Comparison of ENCODE assay signal across 9 mouse cellular contexts in the genomic region with DNA sequence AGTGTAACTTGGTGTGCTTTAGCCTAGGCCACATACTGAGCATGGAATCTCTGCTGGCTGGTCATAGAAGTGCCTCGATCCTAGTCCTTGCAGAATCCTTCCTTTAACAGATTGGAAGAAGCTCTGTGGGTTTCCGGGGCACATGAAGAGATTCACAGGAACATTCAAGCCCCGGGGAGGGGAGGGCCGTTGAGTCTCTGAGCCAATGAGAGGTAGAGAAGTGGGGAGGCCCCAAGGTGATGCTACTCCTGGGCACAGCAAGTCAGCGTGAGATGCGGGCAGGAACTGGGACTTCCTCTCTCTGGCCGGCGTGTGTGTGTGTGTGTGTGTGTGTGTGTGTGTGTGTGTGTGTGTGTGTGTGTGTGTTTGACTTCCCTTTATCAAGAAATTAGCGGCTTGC. TPM values are rescaled to one million over a fixed set of nuclear protein-coding genes. Genes with fewer than 3 reads are reported as not detected.
DNase-seq lines count a peak whose midpoint lies in the region; ATAC-seq and TF ChIP-seq lines count a peak whose summit lies in the region.
"Had no signal": no experiment of that assay in that cellular context is flagged by ENCODE, and none has a peak within 500 bp of the region (broad histone marks: within the 10 kb centered on the region; RNA-seq: fewer than 3 reads in every experiment).

No protein-coding gene starts in this region.

- no peaks in the 10 kb centered on the region for H3K36me3 ChIP-seq in kidney, embryonic 15.5 days
- no peaks in the 10 kb centered on the region for H3K36me3 ChIP-seq in thymus, adult 2 months (ENCODE audit: control insufficient read depth, insufficient read depth, low read length)
- H3K36me3 ChIP-seq: embryonic facial prominence, embryonic 15.5 days had no signal

- H3K9ac ChIP-seq in kidney, embryonic 15.5 days, result no peak overlapping the region
- H3K9ac ChIP-seq: embryonic facial prominence, embryonic 15.5 days had no signal

- H3K27me3 ChIP-seq in kidney, embryonic 15.5 days, result no peaks in the 10 kb centered on the region
- H3K27me3 ChIP-seq in thymus, adult 2 months (ENCODE audit: control insufficient read depth, insufficient read depth, low read length), result no peaks in the 10 kb centered on the region
- H3K27me3 ChIP-seq: embryonic facial prominence, embryonic 15.5 days had no signal

- WGBS in kidney, embryonic 15.5 days, result 78% methylated on average over 7 of the region's 9 CpGs
- WGBS in thymus, adult 2 months, result 18% methylated on average over 8 of the region's 9 CpGs

- H3K27ac ChIP-seq in kidney, embryonic 15.5 days, result no peak overlapping the region
- H3K27ac ChIP-seq in thymus, adult 2 months (ENCODE audit: control insufficient read depth, insufficient read depth, low read length), result peak overlapping the region; percentile 80
- H3K27ac ChIP-seq: embryonic facial prominence, embryonic 15.5 days had no signal

- H3K9me3 ChIP-seq in kidney, embryonic 15.5 days (replicated peaks), result 0 out of 2 replicates have a peak, but pooled peaks cover 2% of the 10 kb centered on the region
- H3K9me3 ChIP-seq: embryonic facial prominence, embryonic 15.5 days had no signal

- no peak overlapping the region for H3K4me3 ChIP-seq in kidney, embryonic 15.5 days (replicated peaks)
- peak overlapping the region; percentile 41 for H3K4me3 ChIP-seq in thymus, adult 2 months (ENCODE audit: control insufficient read depth, insufficient read depth, low read length)
- H3K4me3 ChIP-seq: embryonic facial prominence, embryonic 15.5 days had no signal

- peaks cover 6% of the 10 kb centered on the region; the same call in 1 of the 2 replicates for H3K4me1 ChIP-seq in kidney, embryonic 15.5 days
- peaks cover 11% of the 10 kb centered on the region for H3K4me1 ChIP-seq in thymus, adult 2 months (replicated peaks; ENCODE audit: control insufficient read depth, insufficient read depth, low read length)
- H3K4me1 ChIP-seq: embryonic facial prominence, embryonic 15.5 days had no signal

- DNase-seq in kidney, postnatal 10 days, result peak; percentile 41
- peak; percentile 82 for DNase-seq in lung, postnatal 36 days
- peak; percentile 85 for DNase-seq in thymus, adult 2 months
- DNase-seq in adipocyte (ENCODE audit: low spot score), result no peak
- no peak for DNase-seq in kidney, adult 9 months
- no peak for DNase-seq in cerebellum, postnatal 25 days

- no peak overlapping the region for H3K4me2 ChIP-seq in kidney, embryonic 15.5 days
- H3K4me2 ChIP-seq: embryonic facial prominence, embryonic 15.5 days had no signal

- ATAC-seq in kidney, embryonic 15.5 days (replicated peaks; ENCODE audit: low FRiP score), result no peak
- peak; percentile 92 for ATAC-seq in activated CD4-positive, CD25-positive, alpha-beta regulatory T cell, adult 4 months

- TF ChIP-seq CTCF in thymus, adult 2 months (IDR thresholded peaks at IDR 0.05; ENCODE audit: borderline replicate concordance, control insufficient read depth, extremely low read depth, insufficient read depth, low read length, poor library complexity), result no peak

- no peak for TF ChIP-seq POLR2A in thymus, adult 2 months (IDR thresholded peaks at IDR 0.05; ENCODE audit: control insufficient read depth, extremely low read depth, insufficient read depth, low read length, poor library complexity)

RNA-seq across cellular contexts. Expression of a gene that starts 19.3 kb away (rescaled TPM):
- polyA plus RNA-seq in kidney, embryonic 15.5 days (2015; fragmentation: Nextera tagmentation; extraction: Ambion mirVana), result 9.6 and 12.7 TPM in 2 replicates
- 10 to 100 TPM in 1 of 2 experiments, 1 to 10 TPM in 1; 7.9 to 11.6 TPM for polyA plus RNA-seq in activated CD4-positive, CD25-positive, alpha-beta regulatory T cell, adult 4 months (2017; shearing (Covaris generic))
- 10.9 and 14.2 TPM in 2 replicates for polyA plus RNA-seq in thymus, adult 2 months (2012; rRNA removed)

RNA-seq across cellular contexts. Expression of a gene that starts 53.2 kb away (rescaled TPM):
- polyA plus RNA-seq in kidney, embryonic 15.5 days (2015; fragmentation: Nextera tagmentation; extraction: Ambion mirVana), result 21.9 and 27.1 TPM in 2 replicates
- polyA plus RNA-seq in activated CD4-positive, CD25-positive, alpha-beta regulatory T cell, adult 4 months (2017; shearing (Covaris generic)), result 10 to 100 TPM; 35.4 to 43.2 TPM
- polyA plus RNA-seq in thymus, adult 2 months (2012; rRNA removed), result 75.4 and 90.9 TPM in 2 replicates

Comparison
In these comparisons a context has a peak if more than half of its experiments do, and no peak if none do; other contexts are left out.
1. DNase-seq: peak in kidney, postnatal 10 days (single experiment), lung, postnatal 36 days (single experiment) and thymus, adult 2 months (single experiment); none in adipocyte (single experiment), kidney, adult 9 months (single experiment) and cerebellum, postnatal 25 days (0 of 2).